Mouse (Mus musculus): ENCODE data around the gene A130010J15Rik.

DNA sequence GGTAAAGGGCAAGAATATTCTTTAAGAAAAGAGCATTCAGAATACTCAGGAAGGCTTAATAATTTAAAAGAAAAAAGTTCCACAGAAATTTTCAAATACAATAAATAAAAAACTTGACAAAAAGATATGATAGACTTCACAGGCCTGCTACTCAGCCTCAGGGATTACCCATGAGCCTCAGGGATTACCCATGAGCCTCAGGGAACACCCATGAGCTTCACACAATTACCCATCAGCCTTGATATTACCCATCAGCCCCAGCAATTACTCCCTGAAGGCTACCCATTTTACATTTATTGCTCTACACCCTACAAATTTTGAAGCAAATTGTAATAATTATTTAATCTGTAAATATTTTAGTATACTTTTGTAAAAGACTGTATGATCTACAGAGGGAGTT is 35.5 kb upstream of the A130010J15Rik start:
- no peak for TF ChIP-seq CTCF (IDR thresholded peaks at IDR 0.05; ENCODE audit: low read depth, low read length)
- TF ChIP-seq POLR2A (IDR thresholded peaks at IDR 0.05; ENCODE audit: extremely low read depth, insufficient read depth, low read length): no peak

All from liver, adult 2 months (tissue).